Mouse (Mus musculus): ENCODE measurements at regions not wholly inside any gene's neighbourhood (a gene's known extent, or its start where the extent isn't known, plus 50 kb on each side); places are given as distances from the start of the nearest gene placed in this dataset.

- DNase-seq (ENCODE audit: low spot score) (no peak), ATAC-seq (ENCODE audit: insufficient read depth, low FRiP score, low TSS enrichment) (no peak)
- Histone ChIP-seq H3K4me1 (ENCODE audit: control insufficient read depth, insufficient read depth, low read length) (no peaks in the 10 kb centered on the region), H3K4me3 (ENCODE audit: low read depth, low read length) (no peak overlapping the region), H3K27ac (ENCODE audit: low read depth, low read length) (no peak overlapping the region), H3K9ac (ENCODE audit: low read length) (no peak overlapping the region), H3K4me2 (ENCODE audit: low read depth) (no peak overlapping the region), H3K36me3 (ENCODE audit: control insufficient read depth, insufficient read depth, low read length) (no peaks in the 10 kb centered on the region), H3K27me3 (ENCODE audit: control insufficient read depth, insufficient read depth, low read length) (no peaks in the 10 kb centered on the region), H3K9me3 (ENCODE audit: control insufficient read depth, low read length) (no peaks in the 10 kb centered on the region)
- WGBS, result 92% methylated on average over 2 of the region's 2 CpGs
These were observed 179.0 kb upstream of the Nbea start for GRCm38 (mm10) chr3:56362543-56362942.

- no peak overlapping the region for H3K4me2 ChIP-seq (ENCODE audit: low read depth)
- no peak overlapping the region for H3K4me3 ChIP-seq (ENCODE audit: low read depth, low read length)
- no peaks in the 10 kb centered on the region for H3K4me1 ChIP-seq (ENCODE audit: control insufficient read depth, insufficient read depth, low read length)
- no peaks in the 10 kb centered on the region for H3K27me3 ChIP-seq (ENCODE audit: control insufficient read depth, insufficient read depth, low read length)
- no peak overlapping the region for H3K27ac ChIP-seq (ENCODE audit: low read depth, low read length)
- no peaks in the 10 kb centered on the region for H3K36me3 ChIP-seq (ENCODE audit: control insufficient read depth, insufficient read depth, low read length)
- no peak overlapping the region for H3K9ac ChIP-seq (ENCODE audit: low read length)
- H3K9me3 ChIP-seq (ENCODE audit: control insufficient read depth, low read length), result no peaks in the 10 kb centered on the region
- DNase-seq (ENCODE audit: low spot score) (no peak), ATAC-seq (ENCODE audit: insufficient read depth, low FRiP score, low TSS enrichment) (no peak)
- 55% methylated on average over 6 of the region's 6 CpGs for WGBS
These were observed 173.7 kb upstream of the Nbea start for GRCm38 (mm10) chr3:56357035-56357701.

- no peaks in the 10 kb centered on the region for H3K27me3 ChIP-seq (ENCODE audit: control insufficient read depth, insufficient read depth, low read length)
- no peaks in the 10 kb centered on the region for H3K9me3 ChIP-seq (ENCODE audit: control insufficient read depth, low read length)
- H3K4me2 ChIP-seq (ENCODE audit: low read depth), result no peak overlapping the region
- H3K4me1 ChIP-seq (ENCODE audit: control insufficient read depth, insufficient read depth, low read length), result no peaks in the 10 kb centered on the region
- H3K27ac ChIP-seq (ENCODE audit: low read depth, low read length), result no peak overlapping the region
- no peak overlapping the region for H3K9ac ChIP-seq (ENCODE audit: low read length)
- H3K36me3 ChIP-seq (ENCODE audit: control insufficient read depth, insufficient read depth, low read length), result no peaks in the 10 kb centered on the region
- ATAC-seq (ENCODE audit: insufficient read depth, low FRiP score, low TSS enrichment), result no peak
- no peak for DNase-seq (ENCODE audit: low spot score)
- 86% methylated on average over 5 of the region's 5 CpGs for WGBS
- H3K4me3 ChIP-seq (ENCODE audit: low read depth, low read length), result no peak overlapping the region
These were observed 172.8 kb upstream of the Nbea start for GRCm38 (mm10) chr3:56356163-56356882.

Data from neural tube, embryonic 11.5 days (tissue).